Mouse (Mus musculus) embryonic facial prominence, embryonic 11.5 days (tissue): ENCODE measurements at regions not wholly inside any gene's neighbourhood (a gene's known extent, or its start where the extent isn't known, plus 50 kb on each side); places are given as distances from the start of the nearest gene placed in this dataset.

Source experiments
- ATAC-seq: fragments of 200-750 bp; cut with Nextera tagmentation; replicated peaks from 2 replicates; pipeline ENCODE4 v1.8.0; 2017; ENCODE audit warnings: low read depth; ENCODE audit not compliant: insufficient number of reproducible peaks, low FRiP score, low TSS enrichment
- DNase-seq: peaks from one replicate; pipeline ENCODE4 v3.0.0-alpha.2; 2015; ENCODE audit warnings: low spot score
- H3K27ac ChIP-seq: fragments of 300-500 bp; sonication (generic); replicated peaks from 2 replicates; pipeline ENCODE4 v1.5.1; 2014; ENCODE audit warnings: mild to moderate bottlenecking, low read depth, low read length, control low read depth
- H3K27me3 ChIP-seq: fragments of 300-500 bp; sonication (generic); 2 replicates; pipeline ENCODE4 v1.6.1; 2014; ENCODE audit warnings: mild to moderate bottlenecking, low read length, moderate library complexity, mixed read lengths; ENCODE audit not compliant: control insufficient read depth, insufficient read depth
- H3K36me3 ChIP-seq: fragments of 300-500 bp; sonication (generic); replicated peaks from 2 replicates; pipeline ENCODE4 v1.6.1; 2014; ENCODE audit warnings: low read depth, mild to moderate bottlenecking, low read length, moderate library complexity, mixed read lengths; ENCODE audit not compliant: control insufficient read depth, insufficient read depth
- H3K4me1 ChIP-seq: fragments of 300-500 bp; sonication (generic); 2 replicates; pipeline ENCODE4 v1.6.1; 2014; ENCODE audit warnings: low read length, mixed read lengths; ENCODE audit not compliant: control insufficient read depth, insufficient read depth
- H3K4me2 ChIP-seq: fragments of 300-500 bp; sonication (generic); 2 replicates; pipeline ENCODE4 v1.6.1; 2014; ENCODE audit warnings: low read depth, mild to moderate bottlenecking, control low read depth, low read length, moderate library complexity
- H3K4me3 ChIP-seq: fragments of 300-500 bp; sonication (generic); 2 replicates; pipeline ENCODE4 v1.5.1; 2014; ENCODE audit warnings: low read depth, low read length, control low read depth
- H3K9ac ChIP-seq: fragments of 300-500 bp; sonication (generic); replicated peaks from 2 replicates; pipeline ENCODE4 v1.6.1; 2014; ENCODE audit warnings: mild to moderate bottlenecking, control low read depth, low read length
- H3K9me3 ChIP-seq: fragments of 300-500 bp; sonication (generic); replicated peaks from 2 replicates; pipeline ENCODE4 v1.6.1; 2016; ENCODE audit warnings: mild to moderate bottlenecking, low read length, inconsistent platforms, mixed read lengths; ENCODE audit not compliant: control insufficient read depth
- WGBS: fragments of 180-500 bp; shearing (Covaris S2); extraction: QIAGEN DNeasy Blood & Tissue Kit; methylation state at CpG from one replicate; pipeline ENCODE4 v1.1.7; 2014; 5-methylcytosine and 5-hydroxymethylcytosine counted together

DNA sequence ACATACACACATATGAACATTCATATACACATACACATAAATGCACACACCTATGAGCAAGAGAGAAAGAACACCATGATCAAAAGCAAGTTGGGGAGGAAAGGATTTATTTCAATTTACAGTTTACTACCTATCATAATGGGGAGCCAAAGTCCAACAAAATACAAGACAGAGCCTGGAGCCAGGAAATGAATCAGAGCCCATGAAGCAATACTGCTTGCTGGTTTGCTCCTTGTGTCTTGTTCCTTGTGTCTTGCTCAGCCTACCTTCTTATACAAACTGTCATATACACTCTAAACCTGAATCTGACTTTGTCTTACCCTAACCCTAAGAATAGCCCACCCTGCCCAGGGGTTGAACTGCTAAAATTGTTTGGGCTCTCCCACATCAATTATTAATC, 497.1 kb upstream of the Kif18a start:
- Histone ChIP-seq H3K4me2 (no peak overlapping the region), H3K9ac (no peak overlapping the region), H3K4me1 (no peaks in the 10 kb centered on the region), H3K4me3 (no peak overlapping the region), H3K9me3 (no peaks in the 10 kb centered on the region), H3K27ac (no peak overlapping the region), H3K27me3 (no peaks in the 10 kb centered on the region), H3K36me3 (no peaks in the 10 kb centered on the region)
- DNase-seq (no peak), ATAC-seq (no peak)

GRCm38 (mm10) chr2:108785161-108785957, 495.2 kb upstream of the Kif18a start:
- Histone ChIP-seq H3K9ac (no peak overlapping the region), H3K4me1 (no peaks in the 10 kb centered on the region), H3K4me3 (no peak overlapping the region), H3K9me3 (no peaks in the 10 kb centered on the region), H3K27ac (no peak overlapping the region), H3K27me3 (no peaks in the 10 kb centered on the region), H3K36me3 (no peaks in the 10 kb centered on the region), H3K4me2 (no peak overlapping the region)
- DNase-seq, result no peak
- no peak for ATAC-seq
- 84% methylated on average over 19 of the region's 19 CpGs for WGBS

DNA sequence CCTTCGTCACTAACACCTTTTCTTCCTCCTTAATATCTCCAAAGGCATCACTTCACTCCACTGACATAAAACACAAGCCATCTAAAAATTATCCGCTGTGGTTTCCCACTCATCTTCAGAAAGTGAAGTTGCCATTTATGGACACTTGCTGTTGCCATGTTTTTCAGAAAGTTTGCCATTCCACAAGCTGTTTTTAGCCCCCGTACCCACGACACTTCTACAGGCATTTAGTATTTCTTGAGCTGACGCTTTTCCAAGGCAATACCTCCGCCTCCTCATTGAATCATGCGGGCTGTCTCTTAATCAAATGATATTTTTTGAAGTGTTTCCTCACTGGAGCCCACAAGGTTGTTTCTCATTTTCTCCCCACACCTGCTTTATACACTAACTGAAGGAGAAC, 491.4 kb upstream of the Kif18a start:
- no peak overlapping the region for H3K4me3 ChIP-seq
- H3K9ac ChIP-seq, result no peak overlapping the region
- WGBS, result 92% methylated on average over 7 of the region's 7 CpGs
- no peaks in the 10 kb centered on the region for H3K4me1 ChIP-seq
- H3K27ac ChIP-seq, result no peak overlapping the region
- ATAC-seq, result no peak
- no peaks in the 10 kb centered on the region for H3K27me3 ChIP-seq
- H3K36me3 ChIP-seq, result no peaks in the 10 kb centered on the region
- H3K4me2 ChIP-seq, result no peak overlapping the region
- no peak for DNase-seq
- no peaks in the 10 kb centered on the region for H3K9me3 ChIP-seq

DNA sequence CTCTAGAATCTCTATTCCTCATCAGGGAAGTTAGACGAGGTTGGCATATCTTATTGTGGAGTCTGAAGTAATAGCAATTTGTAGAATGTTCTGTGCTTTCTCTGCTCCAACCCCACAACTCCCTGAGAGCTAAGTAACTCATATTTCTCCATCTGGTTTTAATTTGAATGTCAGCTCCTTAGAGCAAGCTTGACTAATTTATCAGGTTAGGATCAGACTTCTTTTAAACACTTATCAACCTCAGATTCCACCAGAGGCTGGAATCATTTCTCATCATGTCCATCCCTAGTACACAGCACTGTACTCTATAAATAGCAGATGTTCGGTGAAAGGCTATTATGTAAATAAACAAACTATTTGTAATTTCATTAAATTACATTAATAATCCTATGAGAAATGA, 485.4 kb upstream of the Kif18a start:
- no peaks in the 10 kb centered on the region for H3K9me3 ChIP-seq
- H3K4me2 ChIP-seq, result no peak overlapping the region
- no peak overlapping the region for H3K4me3 ChIP-seq
- no peaks in the 10 kb centered on the region for H3K36me3 ChIP-seq
- DNase-seq, result peak; percentile 66
- no peak overlapping the region for H3K9ac ChIP-seq
- no peaks in the 10 kb centered on the region for H3K4me1 ChIP-seq
- no peaks in the 10 kb centered on the region for H3K27me3 ChIP-seq
- WGBS, result 21% methylated on average over 2 of the region's 2 CpGs
- ATAC-seq, result peak; percentile 72; the same call in 1 of the 2 replicates
- no peak overlapping the region for H3K27ac ChIP-seq

- H3K9ac ChIP-seq, result no peak overlapping the region
- no peak overlapping the region for H3K4me2 ChIP-seq
- WGBS, result 92% methylated on average over 2 of the region's 2 CpGs
- ATAC-seq (no peak), DNase-seq (no peak)
- H3K4me3 ChIP-seq, result no peak overlapping the region
- no peak overlapping the region for H3K27ac ChIP-seq
- no peaks in the 10 kb centered on the region for H3K4me1 ChIP-seq
- H3K36me3 ChIP-seq, result no peaks in the 10 kb centered on the region
- no peaks in the 10 kb centered on the region for H3K9me3 ChIP-seq
- H3K27me3 ChIP-seq, result no peaks in the 10 kb centered on the region
Measured at GRCm38 (mm10) chr2:108796816-108797581, 483.5 kb upstream of the Kif18a start.

DNA sequence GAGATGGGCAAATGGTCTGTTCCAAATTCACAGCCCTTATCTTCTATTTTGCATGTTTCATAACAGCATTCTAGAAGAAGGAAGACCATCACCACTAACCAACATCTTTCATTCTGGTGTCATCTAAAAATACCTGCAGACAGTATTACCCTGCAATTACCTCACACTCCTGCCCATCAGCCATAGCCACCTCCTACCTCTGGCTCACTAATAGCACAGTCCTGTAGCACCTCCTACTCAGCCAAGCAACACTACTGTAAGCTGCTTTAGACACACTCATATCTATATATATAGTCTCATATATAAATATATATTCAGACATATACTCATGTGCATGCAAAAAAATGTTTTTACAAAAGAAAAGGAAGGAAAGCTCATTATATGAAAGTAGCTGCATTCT, 468.2 kb upstream of the Kif18a start:
- H3K4me3 ChIP-seq, result no peak overlapping the region
- ATAC-seq (no peak), DNase-seq (no peak)
- H3K4me1 ChIP-seq, result no peaks in the 10 kb centered on the region
- H3K36me3 ChIP-seq, result no peaks in the 10 kb centered on the region
- H3K27me3 ChIP-seq, result no peaks in the 10 kb centered on the region
- no peak overlapping the region for H3K4me2 ChIP-seq
- no peak overlapping the region for H3K9ac ChIP-seq
- no peak overlapping the region for H3K27ac ChIP-seq
- no peaks in the 10 kb centered on the region for H3K9me3 ChIP-seq

GRCm38 (mm10) chr2:108813040-108813566, 467.4 kb upstream of the Kif18a start:
- Histone ChIP-seq H3K27ac (no peak overlapping the region), H3K4me3 (no peak overlapping the region), H3K4me1 (no peaks in the 10 kb centered on the region), H3K4me2 (no peak overlapping the region), H3K36me3 (no peaks in the 10 kb centered on the region), H3K9ac (no peak overlapping the region), H3K27me3 (no peaks in the 10 kb centered on the region), H3K9me3 (no peaks in the 10 kb centered on the region)
- WGBS, result 77% methylated on average over 6 of the region's 6 CpGs
- ATAC-seq (no peak), DNase-seq (no peak)

GRCm38 (mm10) chr2:108816579-108816978, 464.0 kb upstream of the Kif18a start:
- Histone ChIP-seq H3K27ac (no peak overlapping the region), H3K27me3 (no peaks in the 10 kb centered on the region), H3K4me2 (no peak overlapping the region), H3K9me3 (no peaks in the 10 kb centered on the region), H3K9ac (no peak overlapping the region), H3K4me1 (no peaks in the 10 kb centered on the region), H3K36me3 (no peaks in the 10 kb centered on the region), H3K4me3 (no peak overlapping the region)
- no peak for ATAC-seq
- DNase-seq, result no peak
